Mouse (Mus musculus) midbrain, embryonic 16.5 days (tissue): ENCODE results near the gene Lrmda. TPM values are rescaled to one million over a fixed set of nuclear protein-coding genes. Genes with fewer than 3 reads are reported as not detected.

ENCODE experiments used
- ATAC-seq: fragments of 200-750 bp; cut with Nextera tagmentation; 2 replicates; pipeline ENCODE4 v1.8.0; 2017; ENCODE audit warnings: moderate TSS enrichment
- H3K27ac ChIP-seq: fragments of 300-500 bp; sonication (generic); 2 replicates; pipeline ENCODE4 v1.5.1; 2014; ENCODE audit warnings: mild to moderate bottlenecking, low read length, mixed read lengths
- H3K27me3 ChIP-seq: fragments of 300-500 bp; sonication (generic); 2 replicates; pipeline ENCODE4 v1.6.1; 2014; ENCODE audit warnings: low read depth, low read length, mixed read lengths; ENCODE audit not compliant: control insufficient read depth, insufficient read depth
- H3K36me3 ChIP-seq: fragments of 300-500 bp; sonication (generic); 2 replicates; pipeline ENCODE4 v1.6.1; 2014; ENCODE audit warnings: mild to moderate bottlenecking, low read length, moderate library complexity, mixed read lengths; ENCODE audit not compliant: control insufficient read depth, insufficient read depth
- H3K4me1 ChIP-seq: fragments of 300-500 bp; sonication (generic); 2 replicates; pipeline ENCODE4 v1.6.1; 2014; ENCODE audit warnings: mild to moderate bottlenecking, low read length, mixed read lengths; ENCODE audit not compliant: control insufficient read depth, insufficient read depth
- H3K4me2 ChIP-seq: fragments of 300-500 bp; sonication (generic); 2 replicates; pipeline ENCODE4 v1.6.1; 2014; ENCODE audit warnings: mild to moderate bottlenecking, low read length, mixed read lengths
- H3K4me3 ChIP-seq: fragments of 300-500 bp; sonication (generic); 2 replicates; pipeline ENCODE4 v1.5.1; 2014; ENCODE audit warnings: low read depth, mild to moderate bottlenecking, low read length, moderate library complexity, mixed read lengths
- H3K9ac ChIP-seq: fragments of 300-500 bp; sonication (generic); 2 replicates; pipeline ENCODE4 v1.6.1; 2014; ENCODE audit warnings: low read depth, low read length, mixed read lengths
- H3K9me3 ChIP-seq: fragments of 300-500 bp; sonication (generic); replicated peaks from 2 replicates; pipeline ENCODE4 v1.6.1; 2014; ENCODE audit warnings: mild to moderate bottlenecking, low read length, mixed read lengths; ENCODE audit not compliant: control insufficient read depth, poor library complexity, severe bottlenecking
- WGBS: fragments of 180-500 bp; shearing (Covaris S2); extraction: QIAGEN DNeasy Blood & Tissue Kit; methylation state at CpG from one replicate; pipeline ENCODE4 v1.1.7; 2014; 5-methylcytosine and 5-hydroxymethylcytosine counted together
- polyA plus RNA-seq: library from polyadenylated mRNA; unstranded; fragments of >200 nt; fragmentation: Nextera tagmentation; extraction: Ambion mirVana; gene quantifications from 2 replicates; pipeline ENCODE4 v1.2.1, GENCODE M21; 2015

Lrmda gene
- polyA plus RNA-seq, 1 experiment from 2014 or later = not detected

DNA sequence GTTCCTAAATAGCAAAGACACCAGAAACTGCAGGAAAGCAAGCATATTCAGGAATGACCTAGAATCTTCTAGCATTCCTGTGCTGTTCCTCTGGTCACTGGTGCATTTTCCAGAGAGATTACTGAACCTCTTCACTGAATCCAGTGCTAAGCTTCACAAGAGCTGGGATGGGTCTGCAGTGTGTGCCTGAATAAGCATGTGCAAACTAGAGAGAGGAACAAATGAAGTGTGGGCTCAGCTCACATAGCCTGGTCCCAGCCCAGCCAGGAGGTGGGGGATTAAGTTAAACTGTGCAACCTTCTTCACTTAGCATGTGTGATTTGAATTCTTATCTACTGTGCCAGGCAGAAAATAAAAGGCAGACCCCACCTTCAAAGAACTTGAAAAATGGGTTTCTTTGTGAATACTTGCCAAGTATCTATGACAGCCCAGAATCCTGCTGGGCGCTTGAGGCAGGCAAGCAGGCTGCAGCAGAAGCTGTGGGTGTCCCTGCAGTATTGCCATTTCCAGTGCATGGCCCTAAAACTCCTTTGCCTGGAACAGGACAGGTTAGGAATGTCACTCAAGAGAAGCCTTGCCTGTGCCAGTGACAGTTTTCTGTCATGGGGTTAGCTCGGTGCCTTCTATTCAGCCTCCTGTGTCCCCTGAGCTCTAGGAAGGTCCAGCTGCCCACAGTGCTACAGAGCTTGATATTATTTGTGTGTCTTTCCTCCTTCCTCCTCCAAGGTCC lies 426.5 kb downstream of the Lrmda start:
- H3K36me3 ChIP-seq = no peaks in the 10 kb centered on the region
- peaks cover 2% of the 10 kb centered on the region; the same call in 1 of the 2 replicates for H3K4me1 ChIP-seq
- WGBS = 72% methylated on average over 2 of the region's 2 CpGs
- peaks cover 5% of the 10 kb centered on the region; the same call in 1 of the 2 replicates for H3K27me3 ChIP-seq
- H3K9ac ChIP-seq = no peak overlapping the region
- no peak overlapping the region for H3K4me2 ChIP-seq
- H3K9me3 ChIP-seq = no peaks in the 10 kb centered on the region
- no peak for ATAC-seq
- H3K27ac ChIP-seq = no peak overlapping the region
- H3K4me3 ChIP-seq = no peak overlapping the region

DNA sequence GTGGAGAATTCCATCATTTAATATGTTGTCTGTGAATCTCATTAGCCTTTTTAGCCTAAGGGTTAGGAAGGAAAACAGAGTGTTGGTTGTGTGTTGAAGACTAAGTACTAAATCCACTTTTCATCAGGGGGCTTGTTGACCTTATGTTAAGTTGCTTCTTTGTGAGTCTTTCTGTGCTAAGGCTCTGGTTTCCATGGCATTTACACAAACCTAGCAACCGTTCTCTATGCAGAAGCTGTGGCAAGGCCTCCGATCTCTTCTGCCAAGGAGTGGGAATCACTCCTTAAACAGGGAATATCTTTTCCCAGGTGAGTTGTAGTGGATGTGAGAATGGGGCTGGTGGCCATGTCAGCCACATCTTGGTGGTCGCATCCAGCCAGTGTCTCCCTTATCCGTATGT lies 432.1 kb downstream of the Lrmda start:
- peaks cover 15% of the 10 kb centered on the region for H3K27me3 ChIP-seq
- no peaks in the 10 kb centered on the region for H3K36me3 ChIP-seq
- WGBS = 58% methylated on average over 4 of the region's 4 CpGs
- no peak overlapping the region for H3K4me2 ChIP-seq
- H3K9ac ChIP-seq = no peak overlapping the region
- no peak overlapping the region for H3K27ac ChIP-seq
- no peak overlapping the region for H3K4me3 ChIP-seq
- H3K4me1 ChIP-seq = no peaks in the 10 kb centered on the region
- ATAC-seq = no peak
- no peaks in the 10 kb centered on the region for H3K9me3 ChIP-seq

DNA sequence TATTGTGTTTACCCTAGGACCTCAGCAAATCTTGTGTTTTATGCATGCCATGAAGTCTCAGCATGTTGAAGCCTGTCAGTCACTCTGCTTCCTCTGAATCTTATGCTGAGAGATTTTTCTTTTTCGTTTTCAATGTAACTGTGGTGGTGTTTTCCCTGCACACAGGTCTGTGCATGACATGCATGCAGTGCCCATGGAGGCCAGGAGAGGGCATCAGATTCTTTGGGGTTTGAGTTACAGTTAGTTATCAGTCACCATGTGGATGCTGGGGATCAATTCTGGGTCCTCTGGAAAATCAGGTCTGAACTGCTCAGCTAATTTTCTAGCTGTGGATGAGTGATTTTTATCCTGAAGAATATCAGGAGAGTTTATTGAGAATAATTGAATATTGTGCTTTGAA lies 444.8 kb downstream of the Lrmda start:
- Histone ChIP-seq H3K4me1 (no peaks in the 10 kb centered on the region), H3K4me3 (no peak overlapping the region), H3K36me3 (no peaks in the 10 kb centered on the region), H3K9ac (no peak overlapping the region), H3K27ac (no peak overlapping the region), H3K27me3 (no peaks in the 10 kb centered on the region), H3K4me2 (no peak overlapping the region), H3K9me3 (no peaks in the 10 kb centered on the region)
- ATAC-seq = no peak
- WGBS = 95% methylated on average over 1 of the region's 1 CpGs

- peaks cover 2% of the 10 kb centered on the region; the same call in 1 of the 2 replicates for H3K27me3 ChIP-seq
- no peak overlapping the region for H3K27ac ChIP-seq
- H3K4me2 ChIP-seq = no peak overlapping the region
- ATAC-seq = no peak
- no peak overlapping the region for H3K4me3 ChIP-seq
- no peak overlapping the region for H3K9ac ChIP-seq
- H3K4me1 ChIP-seq = no peaks in the 10 kb centered on the region
- H3K9me3 ChIP-seq = no peaks in the 10 kb centered on the region
- 51% methylated on average over 4 of the region's 4 CpGs for WGBS
- no peaks in the 10 kb centered on the region for H3K36me3 ChIP-seq
Observed at GRCm38 (mm10) chr14:22471041-22471440, 451.5 kb downstream of the Lrmda start.

- Histone ChIP-seq H3K4me1 (no peaks in the 10 kb centered on the region), H3K4me3 (no peak overlapping the region), H3K9ac (no peak overlapping the region), H3K27me3 (peaks cover 2% of the 10 kb centered on the region; the same call in 1 of the 2 replicates), H3K9me3 (no peaks in the 10 kb centered on the region), H3K36me3 (no peaks in the 10 kb centered on the region), H3K4me2 (no peak overlapping the region), H3K27ac (no peak overlapping the region)
- no peak for ATAC-seq
- 73% methylated on average over 7 of the region's 7 CpGs for WGBS
Observed at GRCm38 (mm10) chr14:22473451-22473850, 453.9 kb downstream of the Lrmda start.

DNA sequence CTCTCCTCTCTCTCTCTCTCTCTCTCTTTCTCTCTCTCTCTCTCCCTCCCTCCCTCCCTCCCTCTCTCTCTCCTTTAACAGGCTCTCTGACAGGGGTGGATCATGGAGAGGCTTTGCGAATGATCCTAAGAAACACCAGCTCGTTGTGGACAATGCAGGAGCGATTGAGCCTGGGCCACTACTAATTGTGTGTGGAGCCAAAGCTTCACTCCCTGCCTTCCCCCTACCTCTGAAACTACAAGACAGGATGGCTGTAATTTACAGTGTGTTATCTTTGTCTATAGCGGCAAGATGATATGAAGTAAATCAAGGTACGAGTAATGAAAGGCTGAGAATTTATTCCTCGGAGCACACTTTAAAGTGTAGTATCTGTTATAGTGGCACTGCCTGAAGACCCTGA lies 454.5 kb downstream of the Lrmda start:
- no peak for ATAC-seq

GRCm38 (mm10) chr14:22493326-22493725 lies 473.8 kb downstream of the Lrmda start:
- Histone ChIP-seq H3K27me3 (no peaks in the 10 kb centered on the region), H3K9me3 (no peaks in the 10 kb centered on the region), H3K9ac (no peak overlapping the region), H3K27ac (no peak overlapping the region), H3K36me3 (no peaks in the 10 kb centered on the region), H3K4me1 (peaks cover 6% of the 10 kb centered on the region), H3K4me2 (no peak overlapping the region), H3K4me3 (no peak overlapping the region)
- 98% methylated on average over 2 of the region's 2 CpGs for WGBS
- ATAC-seq = no peak

More for the DNA sequence above, 454.5 kb downstream of the Lrmda start:
- Histone ChIP-seq H3K9ac (no peak overlapping the region), H3K9me3 (no peaks in the 10 kb centered on the region), H3K4me2 (no peak overlapping the region), H3K27ac (no peak overlapping the region), H3K4me1 (no peaks in the 10 kb centered on the region), H3K4me3 (no peak overlapping the region), H3K27me3 (peaks cover 2% of the 10 kb centered on the region; the same call in 1 of the 2 replicates), H3K36me3 (no peaks in the 10 kb centered on the region)
- WGBS = 68% methylated on average over 6 of the region's 6 CpGs

DNA sequence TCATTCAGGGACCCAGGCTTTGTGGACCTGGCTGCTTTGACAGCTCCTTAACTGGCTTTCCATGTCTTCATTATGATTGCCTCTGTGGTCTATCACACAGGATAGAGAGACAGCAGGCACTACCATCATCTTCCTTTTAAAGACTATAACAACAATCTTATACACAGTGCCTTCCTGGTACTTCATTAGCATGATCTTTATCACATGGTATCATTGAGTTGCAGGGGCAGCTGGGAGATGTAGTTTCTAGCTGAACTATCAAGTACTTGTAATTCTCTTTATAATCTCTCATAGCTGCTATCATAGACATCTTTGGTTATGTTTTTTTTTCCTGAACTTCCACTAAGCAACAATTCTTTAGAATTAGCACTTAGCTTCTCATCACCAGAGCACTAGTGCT lies 474.8 kb downstream of the Lrmda start:
- no peak overlapping the region for H3K9ac ChIP-seq
- no peaks in the 10 kb centered on the region for H3K36me3 ChIP-seq
- no peak for ATAC-seq
- H3K4me3 ChIP-seq = no peak overlapping the region
- H3K9me3 ChIP-seq = no peaks in the 10 kb centered on the region
- no peak overlapping the region for H3K27ac ChIP-seq
- H3K4me2 ChIP-seq = no peak overlapping the region
- H3K4me1 ChIP-seq = peaks cover 6% of the 10 kb centered on the region
- H3K27me3 ChIP-seq = no peaks in the 10 kb centered on the region

GRCm38 (mm10) chr14:22494866-22495265 lies 475.4 kb downstream of the Lrmda start:
- no peak overlapping the region for H3K4me2 ChIP-seq
- ATAC-seq = peak; percentile 56; the same call in 1 of the 2 replicates
- H3K4me3 ChIP-seq = no peak overlapping the region
- no peaks in the 10 kb centered on the region for H3K27me3 ChIP-seq
- peaks cover 6% of the 10 kb centered on the region for H3K4me1 ChIP-seq
- no peaks in the 10 kb centered on the region for H3K36me3 ChIP-seq
- H3K9ac ChIP-seq = no peak overlapping the region
- H3K9me3 ChIP-seq = no peaks in the 10 kb centered on the region
- WGBS = 7% methylated on average over 10 of the region's 10 CpGs
- no peak overlapping the region for H3K27ac ChIP-seq
